Mouse (Mus musculus): Measurements from ENCODE around the gene Rnf183.

The Rnf183 gene

DNA sequence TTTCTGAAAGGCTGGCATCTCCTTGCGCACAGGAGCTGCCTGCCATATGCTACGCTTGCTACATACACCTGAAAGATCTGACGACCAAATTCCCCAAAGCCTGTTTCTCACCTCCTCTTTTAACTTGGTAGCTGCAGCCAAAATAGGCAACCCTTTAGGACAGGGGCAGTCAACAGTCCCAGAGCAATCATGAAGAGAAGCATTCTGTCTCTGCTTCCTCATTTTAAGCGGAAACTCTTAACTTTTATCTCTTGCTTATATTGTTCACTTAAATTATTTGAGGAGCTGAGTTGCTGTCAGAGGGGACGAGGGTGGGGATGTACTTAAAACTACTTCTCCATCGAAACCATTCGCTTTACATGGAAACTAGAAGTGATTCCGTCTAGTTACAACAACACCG, 5.4 kb downstream of the Rnf183 start:
- no peak for DNase-seq

- DNase-seq: no peak
Observed at GRCm38 (mm10) chr4:62427978-62428758, 6.9 kb downstream of the Rnf183 start.

DNA sequence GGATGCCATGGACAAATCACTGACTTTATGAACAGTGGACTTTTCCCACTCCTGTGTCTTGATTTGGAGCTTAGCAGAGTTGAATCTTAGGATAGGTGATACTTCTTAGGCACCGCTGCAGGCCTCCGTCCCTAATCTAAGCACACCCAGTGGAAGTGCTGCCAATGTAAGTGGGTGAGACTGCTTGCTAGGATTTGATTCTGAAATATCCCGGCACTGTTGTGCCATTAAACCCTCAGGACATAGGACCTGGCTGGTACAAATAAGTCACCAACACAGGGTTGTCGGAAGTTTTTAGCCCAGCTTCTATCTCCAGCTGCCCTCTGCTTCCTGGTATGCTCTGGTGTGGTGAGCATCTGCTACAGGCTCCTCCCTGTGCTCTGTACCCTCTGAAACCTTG, 9.2 kb downstream of the Rnf183 start:
- no peak for DNase-seq

GRCm38 (mm10) chr4:62419091-62419490, 16.0 kb downstream of the Rnf183 start:
- DNase-seq: no peak

DNA sequence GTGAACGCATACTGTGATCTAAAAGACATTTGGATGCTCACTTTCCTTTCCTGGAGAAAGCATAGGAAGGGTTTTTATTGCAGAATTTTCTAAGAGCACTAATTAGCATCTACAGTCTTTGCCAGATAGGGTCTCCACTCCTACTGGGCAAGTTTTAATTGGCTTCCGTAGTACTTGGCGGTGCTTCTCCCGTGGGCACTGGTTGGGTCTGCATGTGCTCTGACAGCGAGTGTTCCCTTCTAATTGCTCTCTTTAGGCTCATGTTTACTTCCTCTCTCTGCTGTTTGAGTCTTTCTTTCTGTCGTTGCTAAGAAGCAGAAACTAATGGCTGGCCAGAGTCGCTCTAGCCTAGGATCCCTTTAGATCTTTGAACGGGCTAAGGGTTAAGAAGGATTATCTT, 16.6 kb downstream of the Rnf183 start:
- DNase-seq: no peak

DNA sequence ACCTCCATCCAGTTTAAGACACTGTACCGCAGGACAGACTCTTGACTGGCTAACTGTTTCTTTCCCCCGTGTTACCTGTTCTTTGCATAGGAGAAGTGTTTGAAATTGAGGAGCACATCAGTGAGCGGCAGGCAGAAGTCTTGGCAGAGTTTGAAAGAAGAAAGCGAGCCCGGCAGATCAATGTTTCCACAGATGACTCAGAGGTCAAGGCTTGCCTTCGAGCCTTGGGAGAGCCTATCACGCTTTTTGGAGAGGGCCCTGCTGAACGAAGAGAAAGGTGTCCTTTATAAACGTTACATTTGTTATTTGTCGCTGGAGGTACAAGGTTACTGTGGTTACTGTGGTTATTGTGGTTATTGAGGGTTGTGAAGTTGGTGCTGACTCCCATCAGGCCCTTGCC, 23.4 kb downstream of the Rnf183 start:
- DNase-seq: no peak

GRCm38 (mm10) chr4:62410325-62410724, 24.7 kb downstream of the Rnf183 start:
- DNase-seq: no peak

- DNase-seq: no peak
Observed at GRCm38 (mm10) chr4:62409615-62410014, 25.4 kb downstream of the Rnf183 start.

GRCm38 (mm10) chr4:62408601-62409282, 26.3 kb downstream of the Rnf183 start, which contains the start of the genes Cdc26 and Prpf4:
TSS of gene Cdc26 (minus strand) at chr4:62408642.
TSS of gene Prpf4 (plus strand) at chr4:62408797.
- peak; percentile 99 to 100 for DNase-seq

GRCm38 (mm10) chr4:62407730-62408582, 27.1 kb downstream of the Rnf183 start:
- DNase-seq: peak; percentile 69 to 72

DNA sequence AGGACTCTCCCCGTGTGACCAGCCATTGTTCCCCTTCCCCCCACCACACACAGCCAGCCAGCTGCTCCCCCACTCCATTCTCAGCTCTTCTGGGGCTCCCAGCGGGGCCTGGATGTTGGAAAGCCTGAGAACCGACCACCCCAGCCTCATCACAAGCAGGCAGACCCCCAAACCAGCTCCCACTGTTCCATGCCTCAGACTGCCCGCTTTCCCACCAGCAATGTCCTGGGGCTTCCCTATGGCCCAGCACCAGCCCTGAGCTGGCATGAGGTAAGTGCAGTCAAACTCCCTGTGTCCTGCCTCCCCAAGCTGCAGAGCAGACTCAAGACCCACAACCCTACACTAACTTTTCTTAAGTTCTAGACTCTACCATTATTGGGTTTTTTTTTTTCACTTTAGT, 28.9 kb downstream of the Rnf183 start:
- DNase-seq: no peak

GRCm38 (mm10) chr4:62398956-62399355, 36.1 kb downstream of the Rnf183 start:
- DNase-seq: no peak

DNA sequence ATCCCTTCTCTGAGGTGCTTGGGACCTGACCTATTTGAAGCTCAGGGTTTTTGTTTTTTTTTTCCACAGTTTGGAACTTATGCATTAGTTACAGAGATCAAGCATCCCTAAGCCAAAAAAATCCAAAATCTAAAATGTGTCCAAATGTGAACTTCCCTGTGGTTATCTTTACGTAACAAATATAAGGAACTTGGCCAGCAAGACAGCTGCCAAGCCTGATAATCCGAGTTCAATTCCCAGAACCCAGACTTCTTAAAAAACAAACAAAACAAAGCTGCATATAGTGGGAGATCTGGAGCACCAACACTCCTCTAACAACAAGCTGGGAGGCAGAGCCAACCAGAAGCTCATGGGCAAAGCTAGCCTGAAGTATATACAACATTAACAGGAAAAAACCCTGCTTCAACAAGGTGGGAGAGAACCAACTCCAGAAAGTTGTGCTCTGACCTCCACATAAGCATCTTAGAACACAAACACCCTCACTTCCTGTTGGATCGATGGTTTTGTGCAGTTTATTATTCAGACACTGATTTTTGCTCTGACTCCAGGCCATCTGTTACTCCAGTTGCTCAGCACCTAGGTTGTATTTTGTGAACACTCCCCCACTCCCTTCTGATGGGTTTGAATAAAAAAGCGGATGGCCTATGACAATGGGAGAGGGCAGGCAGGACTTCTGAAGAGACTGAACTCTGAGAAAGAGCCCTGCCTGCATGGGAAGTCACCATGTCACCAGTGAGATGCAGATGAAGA, 37.3 kb downstream of the Rnf183 start:
- DNase-seq: no peak

DNA sequence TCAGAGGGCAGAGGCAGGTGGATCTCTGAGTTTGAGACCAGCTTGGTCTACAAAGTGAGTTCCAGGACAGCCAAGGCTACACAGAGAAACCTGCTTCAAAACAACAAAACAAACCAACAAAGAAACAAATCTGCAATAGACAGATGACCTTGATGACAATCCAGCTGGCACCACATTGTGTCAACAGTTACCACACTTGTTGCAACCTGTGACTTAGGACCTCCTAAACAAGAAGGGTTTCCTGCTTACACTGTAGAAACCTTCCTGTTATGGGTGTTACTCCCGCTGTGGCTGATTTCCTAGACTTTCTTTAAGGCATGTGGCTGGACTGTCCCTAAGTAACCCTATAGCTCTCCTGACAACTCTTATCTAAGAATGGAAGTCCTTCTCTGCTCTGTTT, 39.2 kb downstream of the Rnf183 start:
- DNase-seq: no peak

GRCm38 (mm10) chr4:62393459-62393858, 41.6 kb downstream of the Rnf183 start:
- DNase-seq: peak in 1 of 2 experiments; percentile 12

GRCm38 (mm10) chr4:62391892-62392291, 43.2 kb downstream of the Rnf183 start:
- DNase-seq: no peak

DNA sequence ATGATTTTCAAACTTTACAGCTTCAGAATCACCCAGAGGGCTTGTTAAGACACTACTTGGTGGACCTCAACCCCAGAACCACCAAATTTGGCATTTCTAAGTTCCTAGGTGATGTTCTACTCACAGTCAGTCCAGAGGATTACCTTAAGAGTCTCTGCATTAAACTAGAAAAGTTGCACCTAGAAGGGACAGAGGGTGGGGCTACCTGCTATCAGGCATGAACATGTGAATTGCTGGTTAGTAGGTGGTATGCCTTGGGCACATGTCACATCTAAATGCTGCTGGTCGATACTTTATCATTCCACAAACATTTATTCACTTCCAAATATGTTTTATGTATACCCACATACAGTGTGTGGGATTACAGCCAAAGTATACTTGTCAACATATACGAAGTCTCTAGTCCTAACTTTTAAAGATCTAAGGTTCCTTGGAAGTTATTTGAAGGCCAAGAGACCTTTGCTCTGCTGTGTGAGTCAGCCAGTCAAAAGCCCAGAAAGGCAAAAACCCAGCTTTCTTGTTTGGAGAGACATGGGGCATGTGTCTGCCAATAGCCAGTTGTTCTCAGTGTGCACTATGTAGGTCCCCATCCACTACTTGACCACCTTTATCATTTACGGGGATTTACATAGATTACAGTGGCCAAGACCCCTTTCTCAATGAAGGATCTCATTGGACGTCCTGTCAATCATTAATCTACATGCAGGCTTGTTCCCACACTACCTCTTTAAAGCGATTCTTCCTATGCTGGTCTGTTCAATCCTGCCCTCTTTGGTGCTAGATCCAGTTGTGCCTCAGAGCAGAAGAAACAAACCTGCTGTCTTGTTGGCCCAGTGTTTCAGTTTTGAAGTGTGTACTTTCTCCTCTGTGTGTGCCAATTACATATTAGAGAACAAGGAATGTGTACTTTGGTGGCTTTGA, 45.2 kb downstream of the Rnf183 start:
- no peak for DNase-seq

DNA sequence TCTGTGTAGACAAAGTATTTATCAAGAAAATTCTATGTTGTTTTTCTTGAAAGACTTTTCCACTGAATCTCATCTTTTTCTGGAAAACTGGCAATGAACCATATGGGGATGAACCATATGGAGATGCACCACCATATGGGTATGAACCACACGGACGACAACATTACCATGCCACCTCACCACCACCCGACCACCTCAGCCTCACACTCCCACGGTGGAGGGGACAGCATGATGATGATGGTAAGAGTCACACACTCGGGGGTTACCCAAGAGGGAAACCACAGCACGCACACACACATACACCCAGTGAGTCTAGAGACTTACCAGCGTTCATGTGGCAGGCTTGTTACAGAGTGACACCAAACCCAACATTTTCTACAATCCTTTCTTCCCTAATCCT, 49.6 kb downstream of the Rnf183 start:
- no peak for DNase-seq

DNA sequence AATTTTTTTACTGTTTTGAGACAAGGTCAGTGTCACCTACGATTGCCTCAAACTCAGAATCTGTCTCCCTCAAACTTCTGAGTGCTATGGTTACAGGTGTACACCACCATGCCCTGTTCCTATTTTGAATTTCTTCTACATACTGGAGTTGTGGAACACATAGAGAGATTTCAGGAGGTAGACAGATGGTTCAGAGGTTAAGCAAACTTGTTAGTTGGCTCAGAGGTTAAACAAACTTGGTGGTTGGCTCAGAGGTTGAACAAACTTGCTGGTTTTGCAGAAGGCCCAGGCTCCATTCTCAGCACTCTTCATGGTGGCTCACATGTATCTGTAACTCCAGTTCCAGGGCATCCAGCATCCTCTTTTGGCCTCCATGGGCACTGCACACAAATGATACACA, 50.9 kb downstream of the Rnf183 start:
- DNase-seq: no peak

DNA sequence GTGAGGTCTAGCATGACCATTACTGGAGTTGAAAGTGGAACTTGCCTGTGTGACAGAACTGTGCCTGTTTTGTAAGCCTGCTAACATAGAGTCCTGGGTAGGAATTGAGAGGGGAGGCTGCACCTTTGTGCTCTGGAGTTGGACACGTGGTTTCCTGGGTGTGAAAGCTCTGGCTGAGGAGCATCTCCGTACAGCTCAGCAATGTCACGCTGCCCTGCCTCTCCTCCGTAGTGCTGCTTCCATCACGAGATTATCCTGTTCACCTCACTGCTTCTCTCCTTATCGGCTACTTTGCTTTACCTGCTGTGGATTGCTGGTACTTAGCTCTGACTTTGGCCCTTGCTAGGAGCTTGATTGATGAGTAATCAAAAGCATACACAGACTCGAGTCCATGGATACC, 51.3 kb downstream of the Rnf183 start:
- DNase-seq: peak; percentile 34 to 65

- DNase-seq: no peak
Observed at GRCm38 (mm10) chr4:62383207-62383606, 51.8 kb downstream of the Rnf183 start.

Data from kidney, postnatal 25 days (tissue).